Mouse (Mus musculus) heart, adult 2 months (tissue): Measurements from ENCODE around the gene Slc22a18. TPM values are rescaled to one million over a fixed set of nuclear protein-coding genes. Genes with fewer than 3 reads are reported as not detected.

Source experiments
- DNase-seq, 2 experiments: peaks; one replicate each; pipeline ENCODE4 v3.0.0; 2021
- H3K27ac ChIP-seq: fragments of 200-600 bp; 2 replicates; pipeline ENCODE4 v1.8.1; 2022
- H3K27me3 ChIP-seq: fragments of 200-500 bp; 2 replicates; pipeline ENCODE4 v1.6.1; 2012; ENCODE audit warnings: mild to moderate bottlenecking, low read length, inconsistent platforms, mixed read lengths; ENCODE audit not compliant: control insufficient read depth, insufficient read depth
- H3K36me3 ChIP-seq: fragments of 200-500 bp; 2 replicates; pipeline ENCODE4 v1.6.1; 2012; ENCODE audit warnings: low read length, inconsistent platforms; ENCODE audit not compliant: control insufficient read depth, insufficient read depth
- H3K4me1 ChIP-seq: fragments of 200-500 bp; 2 replicates; pipeline ENCODE4 v1.6.1; 2011; ENCODE audit warnings: low read length; ENCODE audit not compliant: control insufficient read depth, insufficient read depth
- H3K4me3 ChIP-seq: fragments of 200-600 bp; 2 replicates; pipeline ENCODE4 v1.8.1; 2022
- H3K79me2 ChIP-seq: fragments of 200-500 bp; replicated peaks from 2 replicates; pipeline ENCODE4 v1.6.1; 2012; ENCODE audit warnings: mild to moderate bottlenecking, inconsistent platforms, low read length, moderate library complexity, mixed read lengths; ENCODE audit not compliant: control insufficient read depth, insufficient read depth
- H3K9ac ChIP-seq: fragments of 200-500 bp; 2 replicates; pipeline ENCODE4 v1.6.1; 2012; ENCODE audit warnings: low read depth, mild to moderate bottlenecking, control low read depth, inconsistent platforms, low read length, mixed read lengths
- CTCF ChIP-seq: fragments of 200-600 bp; IDR thresholded peaks from 2 replicates; pipeline ENCODE4 v1.8.1; 2022; ENCODE audit warnings: antibody characterized with exemption, mild to moderate bottlenecking, moderate library complexity
- EP300 ChIP-seq: fragments of 200-500 bp; IDR thresholded peaks from 2 replicates; pipeline ENCODE4 v1.6.1; 2011; ENCODE audit warnings: low read depth, low read length, control low read depth; ENCODE audit not compliant: insufficient read depth
- POLR2A ChIP-seq: fragments of 200-500 bp; IDR thresholded peaks from 2 replicates; pipeline ENCODE4 v1.6.1; 2011; ENCODE audit warnings: mild to moderate bottlenecking, low read depth, low read length, control low read depth; ENCODE audit not compliant: insufficient read depth
- WGBS: fragments of 180-500 bp; shearing (Covaris S2); methylation state at CpG from one replicate; pipeline ENCODE4 v1.1.7; 2018; 5-methylcytosine and 5-hydroxymethylcytosine counted together
- intact Hi-C: fragments of 180-260 bp; cut with DNase I; formaldehyde crosslinking; loops from one replicate; pipeline ENCODE4 v1.15.1; 2025
- long read RNA-seq: library from polyadenylated mRNA; stranded (forward); transcript quantifications from one replicate; pipeline ENCODE4 v2.0.0, GENCODE M21; 2021
- polyA plus RNA-seq: library from polyadenylated mRNA; depleted of rRNA; stranded (reverse); fragments of >200 nt; gene quantifications from 2 replicates; pipeline ENCODE4 v1.2.3, GENCODE M21; 2012; rRNA removed
- total RNA-seq, 2 experiments: library from RNA; stranded (reverse); gene quantifications; 2 replicates each; pipeline ENCODE4 v1.2.3; 2021

Slc22a18 gene
- total RNA-seq, result under 1 TPM; 0.36 to 0.42 TPM
- 2.3 and 2.5 TPM in 2 replicates for polyA plus RNA-seq
- long read RNA-seq, result 0 reads

- Histone ChIP-seq H3K4me1 (peaks cover 6% of the 10 kb centered on the region), H3K79me2 (no peaks in the 10 kb centered on the region), H3K36me3 (no peaks in the 10 kb centered on the region), H3K27ac (0 out of 2 replicates have a peak within 1 kb of the TSS, but pooled peaks have one; percentile 15), H3K4me3 (no peak within 1 kb of the TSS), H3K27me3 (no peaks in the 10 kb centered on the region), H3K9ac (peak within 1 kb of the TSS; percentile 28; the same call in 1 of the 2 replicates)
- DNase-seq, result peak; percentile 49 to 58
- intact Hi-C loops, result loop anchor here (5.0 kb wide), 1 partner anchor 34 kb away; no protein-coding TSS in a partner anchor
- 29% methylated on average over 4 of the region's 4 CpGs for WGBS
- TF ChIP-seq CTCF (no peak), EP300 (0 out of 2 replicates have a peak, but pooled peaks have one; percentile 46), POLR2A (peak; percentile 50)
Measured at GRCm38 (mm10) chr7:143473347-143474101, at the start of gene Slc22a18. TSS of gene Slc22a18 (plus strand) at chr7:143473736.

GRCm38 (mm10) chr7:143428142-143428813 is 45.3 kb upstream of the Slc22a18 start:
- H3K79me2 ChIP-seq, result no peaks in the 10 kb centered on the region
- no peaks in the 10 kb centered on the region for H3K27me3 ChIP-seq
- intact Hi-C loops, result no loop called here
- WGBS, result 74% methylated on average over 23 of the region's 23 CpGs
- H3K9ac ChIP-seq, result no peak overlapping the region
- H3K4me3 ChIP-seq, result no peak overlapping the region
- no peak for TF ChIP-seq EP300
- no peak for TF ChIP-seq POLR2A
- TF ChIP-seq CTCF, result no peak
- peaks cover 23% of the 10 kb centered on the region for H3K4me1 ChIP-seq
- H3K36me3 ChIP-seq, result no peaks in the 10 kb centered on the region
- peak overlapping the region; percentile 20; the same call in 1 of the 2 replicates for H3K27ac ChIP-seq
- DNase-seq, result no peak

- Histone ChIP-seq H3K27ac (0 out of 2 replicates have a peak overlapping the region, but pooled peaks have one; percentile 20), H3K4me1 (peaks cover 26% of the 10 kb centered on the region), H3K36me3 (no peaks in the 10 kb centered on the region), H3K27me3 (no peaks in the 10 kb centered on the region), H3K9ac (no peak overlapping the region), H3K79me2 (no peaks in the 10 kb centered on the region), H3K4me3 (no peak overlapping the region)
- WGBS, result 73% methylated on average over 2 of the region's 2 CpGs
- no peak for DNase-seq
- TF ChIP-seq POLR2A (no peak), EP300 (no peak), CTCF (no peak)
- intact Hi-C loops, result no loop called here
Measured at GRCm38 (mm10) chr7:143428814-143429499, 44.6 kb upstream of the Slc22a18 start.

- TF ChIP-seq EP300 (peak; percentile 46; the same call in 1 of the 2 replicates), POLR2A (no peak), CTCF (no peak)
- no peak overlapping the region for H3K4me3 ChIP-seq
- DNase-seq, result peak in 1 of 2 experiments; percentile 26
- H3K9ac ChIP-seq, result no peak overlapping the region
- H3K27me3 ChIP-seq, result no peaks in the 10 kb centered on the region
- WGBS, result 59% methylated on average over 1 of the region's 1 CpGs
- H3K27ac ChIP-seq, result peak overlapping the region; percentile 58
- H3K36me3 ChIP-seq, result no peaks in the 10 kb centered on the region
- peaks cover 27% of the 10 kb centered on the region for H3K4me1 ChIP-seq
- intact Hi-C loops, result no loop called here
- H3K79me2 ChIP-seq, result no peaks in the 10 kb centered on the region
Measured at GRCm38 (mm10) chr7:143432631-143433030, 40.9 kb upstream of the Slc22a18 start.

- Histone ChIP-seq H3K4me1 (peaks cover 27% of the 10 kb centered on the region), H3K36me3 (no peaks in the 10 kb centered on the region), H3K27me3 (no peaks in the 10 kb centered on the region), H3K79me2 (no peaks in the 10 kb centered on the region), H3K9ac (no peak overlapping the region), H3K27ac (peak overlapping the region; percentile 58), H3K4me3 (no peak overlapping the region)
- 53% methylated on average over 7 of the region's 7 CpGs for WGBS
- intact Hi-C loops, result no loop called here
- DNase-seq, result peak; percentile 68 to 82
- no peak for TF ChIP-seq EP300
- TF ChIP-seq POLR2A, result no peak
- TF ChIP-seq CTCF, result no peak
Measured at GRCm38 (mm10) chr7:143433331-143433730, 40.2 kb upstream of the Slc22a18 start.
